Mouse (Mus musculus) T-helper 17 cell (primary cell): ENCODE data around the gene Spryd3.

Experiments used
- in situ Hi-C, 2 experiments: fragments of 300-600 bp; cut with MboI, MseI; formaldehyde crosslinking; loops; 1 replicate in 1 of 2; 2 replicates in 1 of 2; pipeline ENCODE4 v1.15.1; 2025; ENCODE audit warnings: high pct_unique_total_duplicates in 2 of 2

Gene Spryd3

DNA sequence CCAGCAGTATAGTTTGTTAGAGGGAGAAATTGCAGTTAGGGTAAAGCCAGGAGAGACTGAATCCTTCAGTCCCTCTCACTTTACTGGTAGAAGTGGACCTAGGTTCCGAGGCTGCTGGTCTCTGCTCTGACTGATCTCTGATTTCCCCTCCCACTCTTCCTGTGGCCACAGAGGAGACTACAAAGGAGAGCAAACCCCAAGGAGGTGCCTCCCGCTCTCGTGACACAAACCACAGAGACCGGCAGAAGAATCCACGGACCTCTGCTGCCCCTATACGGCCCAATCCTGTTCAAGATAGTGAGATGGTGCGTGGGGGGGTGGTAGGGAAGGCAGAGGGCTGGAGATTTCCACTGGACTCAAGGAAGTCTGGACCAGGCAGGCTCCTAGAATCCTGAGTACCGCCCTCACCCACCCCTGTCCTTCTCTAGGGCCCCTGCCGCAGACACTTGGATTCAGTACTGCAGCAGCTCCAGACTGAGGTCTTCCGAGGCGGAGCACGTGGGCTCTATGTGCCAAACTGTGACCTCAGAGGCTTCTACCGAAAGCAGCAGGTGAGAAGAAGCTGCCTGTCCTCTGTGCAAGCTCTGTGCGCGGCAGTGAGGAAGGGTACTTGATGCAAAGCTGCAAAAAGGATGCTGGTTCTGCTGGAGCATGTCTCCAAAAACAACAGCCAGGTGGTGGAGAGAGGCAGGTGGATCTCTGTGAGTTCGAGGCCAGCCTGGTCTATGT lies 11.8 kb upstream of the Spryd3 start:
- in situ Hi-C loops: no loop called here

- in situ Hi-C loops: no loop called here
Measured at GRCm38 (mm10) chr15:102146882-102147281, 10.8 kb upstream of the Spryd3 start.

- in situ Hi-C loops: no loop called here
Measured at GRCm38 (mm10) chr15:102146089-102146488, 10.1 kb upstream of the Spryd3 start.

DNA sequence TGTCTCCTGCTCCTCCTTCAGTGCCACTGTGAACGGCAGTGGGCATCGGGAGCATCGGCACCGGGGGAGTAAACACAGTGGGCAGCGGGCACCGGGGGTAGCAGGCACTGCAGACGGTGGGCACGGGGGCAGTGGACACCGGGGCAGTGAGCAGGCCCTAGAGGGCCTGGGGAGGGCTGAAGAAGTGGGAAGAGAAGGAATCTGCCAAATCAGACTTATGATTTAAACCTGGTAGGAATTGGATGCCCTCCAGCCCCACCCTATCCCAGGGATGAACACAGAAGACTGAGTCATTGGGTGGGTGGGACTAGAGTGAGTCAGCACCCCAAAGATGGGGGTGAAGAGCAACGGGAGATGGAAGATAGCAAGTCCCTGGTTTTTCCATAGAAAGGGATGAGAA lies 9.3 kb upstream of the Spryd3 start:
- in situ Hi-C loops: no loop called here

- in situ Hi-C loops: no loop called here
Measured at GRCm38 (mm10) chr15:102144726-102145125, 8.7 kb upstream of the Spryd3 start.

GRCm38 (mm10) chr15:102144274-102144711 lies 8.3 kb upstream of the Spryd3 start, which contains the start of gene Igfbp6:
Gene Igfbp6, plus strand, starts transcription at chr15:102144362.
- in situ Hi-C loops: no loop called here

GRCm38 (mm10) chr15:102142914-102143912 lies 7.2 kb upstream of the Spryd3 start:
- in situ Hi-C loops: no loop called here

GRCm38 (mm10) chr15:102141120-102141519 lies 5.1 kb upstream of the Spryd3 start:
- in situ Hi-C loops: no loop called here

GRCm38 (mm10) chr15:102135522-102136128 lies 409 bp downstream of the Spryd3 start:
- in situ Hi-C loops: no loop called here

DNA sequence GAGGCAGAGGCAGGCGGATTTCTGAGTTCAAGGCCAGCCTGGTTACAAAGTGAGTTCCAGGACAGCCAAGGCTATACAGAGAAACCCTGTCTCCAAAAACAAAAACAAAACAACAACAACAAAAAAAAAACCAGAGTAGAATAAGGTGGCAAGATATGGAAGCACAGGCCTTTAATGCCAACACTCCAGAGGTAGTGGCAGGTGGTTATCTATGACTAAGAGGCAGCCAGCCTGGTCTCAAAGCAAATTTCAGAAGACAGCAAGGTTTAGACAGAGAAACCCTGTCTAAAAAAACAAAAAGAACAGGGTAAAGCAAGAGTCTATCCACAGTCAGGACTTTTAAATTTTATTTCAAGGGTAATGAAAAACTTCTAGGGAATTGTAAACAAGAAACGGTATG lies 1.3 kb downstream of the Spryd3 start:
- in situ Hi-C loops: no loop called here

DNA sequence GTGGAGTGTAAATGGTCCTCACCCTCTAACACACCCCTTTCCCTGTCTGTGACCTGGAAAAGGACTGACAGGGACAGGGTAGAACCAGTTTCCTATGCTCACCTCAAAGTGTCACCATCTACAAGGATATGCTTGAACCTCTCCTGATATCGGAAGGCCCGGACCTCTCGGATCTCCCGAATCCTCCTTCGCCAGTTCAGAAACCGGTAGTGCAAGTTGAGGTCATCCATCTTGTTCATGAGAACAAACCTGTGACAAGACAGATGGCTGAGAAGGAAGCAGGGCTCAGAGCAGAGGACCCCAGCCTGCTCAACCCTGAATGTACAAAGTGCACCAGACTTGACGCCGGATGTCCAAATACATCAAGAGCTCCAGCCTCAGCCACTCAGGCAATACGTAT lies 2.7 kb downstream of the Spryd3 start:
- in situ Hi-C loops: no loop called here

GRCm38 (mm10) chr15:102126303-102126702 lies 9.7 kb downstream of the Spryd3 start:
- in situ Hi-C loops: no loop called here

DNA sequence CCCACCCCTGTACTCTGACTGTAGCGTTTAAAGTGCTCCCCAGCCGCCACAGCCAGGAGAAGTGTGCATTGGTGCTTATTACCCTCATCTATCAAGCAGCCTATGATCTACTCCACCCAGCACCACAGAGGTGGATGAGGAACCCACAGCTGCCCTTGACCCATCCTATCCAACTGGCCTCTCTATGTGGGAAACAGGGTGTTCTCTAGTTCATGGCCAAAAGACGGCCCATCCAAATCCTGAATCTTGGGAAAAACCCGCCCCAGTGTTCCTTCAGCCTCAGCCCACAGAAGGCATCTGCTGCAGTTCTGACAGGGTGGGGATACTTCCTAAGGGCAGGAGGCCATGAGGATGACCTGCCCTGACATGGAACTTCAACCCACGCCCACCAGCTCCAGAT lies 15.5 kb downstream of the Spryd3 start:
- in situ Hi-C loops: no loop called here

DNA sequence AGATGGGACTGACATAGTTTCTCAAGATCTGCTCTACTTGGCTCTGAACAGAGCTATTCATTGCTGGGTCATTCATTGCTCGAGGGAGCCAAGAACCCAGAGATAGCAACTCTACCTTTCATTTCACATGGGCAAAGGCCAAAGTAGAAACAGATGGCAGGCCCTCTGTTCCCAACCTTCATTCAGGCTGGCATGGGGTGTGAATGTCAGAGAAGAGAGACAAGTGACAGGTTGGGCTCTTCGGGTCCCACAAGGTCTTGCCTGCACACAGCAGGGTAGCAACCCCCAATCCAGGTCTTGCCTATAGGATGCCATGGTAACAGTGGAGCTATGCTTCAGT lies 16.2 kb downstream of the Spryd3 start:
- in situ Hi-C loops: no loop called here

GRCm38 (mm10) chr15:102119121-102119830 lies 16.8 kb downstream of the Spryd3 start:
- in situ Hi-C loops: no loop called here

GRCm38 (mm10) chr15:102118591-102118990 lies 17.4 kb downstream of the Spryd3 start:
- in situ Hi-C loops: no loop called here

GRCm38 (mm10) chr15:102117461-102118443 lies 18.3 kb downstream of the Spryd3 start:
- in situ Hi-C loops: no loop called here

DNA sequence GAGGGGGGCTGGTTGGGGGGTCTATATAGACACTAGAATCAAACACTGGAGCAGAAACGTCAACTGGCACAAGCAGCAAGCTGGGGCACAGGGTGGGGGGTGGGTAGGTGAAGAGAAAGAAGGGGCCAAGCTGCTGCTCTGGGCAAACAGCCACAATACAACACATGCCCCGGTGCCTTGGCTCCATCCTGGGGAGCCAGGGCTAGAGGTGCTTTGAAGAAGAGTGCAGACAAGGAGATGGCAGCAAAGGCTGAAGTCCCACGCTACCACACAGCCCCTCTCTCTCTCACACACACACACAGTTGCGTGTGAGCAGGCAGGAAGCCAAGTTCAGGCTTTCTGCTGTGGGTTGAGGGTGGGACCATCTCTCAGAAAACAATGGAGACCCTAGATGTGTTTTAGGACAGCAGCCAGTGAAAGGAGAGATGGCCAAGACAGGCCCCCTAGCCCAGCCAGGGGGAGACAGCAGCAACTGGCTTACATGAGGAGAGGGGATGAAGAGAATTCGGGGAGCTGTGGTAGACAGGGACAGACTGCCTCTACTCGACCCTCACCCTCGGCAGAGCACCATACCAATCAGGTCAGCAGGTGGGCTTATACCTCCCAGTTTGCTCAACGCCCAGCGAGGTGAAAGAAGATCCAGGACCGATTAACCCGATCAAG lies 19.1 kb downstream of the Spryd3 start:
- in situ Hi-C loops: no loop called here

DNA sequence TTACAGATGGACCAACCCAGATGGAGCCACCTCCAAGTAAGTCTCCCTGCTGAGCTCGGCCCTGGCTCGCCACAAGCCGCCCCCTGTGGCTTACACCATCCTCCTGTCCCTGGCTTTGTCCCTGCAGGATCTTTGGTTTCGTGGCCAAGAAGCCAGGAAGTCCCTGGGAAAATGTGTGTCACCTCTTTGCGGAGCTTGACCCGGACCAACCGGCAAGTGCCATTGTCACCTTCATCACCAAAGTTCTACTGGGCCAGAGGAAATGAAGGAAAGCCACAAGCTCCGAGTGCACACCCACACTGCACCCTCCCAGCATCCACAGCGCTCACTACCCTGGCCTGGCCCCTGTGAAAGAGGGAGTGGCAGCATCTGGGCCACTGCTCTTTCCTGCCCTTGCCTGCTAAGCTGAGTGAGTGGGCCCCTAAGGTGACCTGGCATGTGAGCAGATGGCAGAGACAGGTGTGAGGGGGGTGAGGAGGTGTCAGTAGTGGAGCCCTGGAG lies 20.3 kb downstream of the Spryd3 start:
- in situ Hi-C loops: no loop called here
